Mouse (Mus musculus): Measurements from ENCODE around the gene Man1c1.

Man1c1 gene

GRCm38 (mm10) chr4:134603553-134603952 is 100.5 kb downstream of the Man1c1 start:
- DNase-seq (ENCODE audit: low spot score in 2 of 2): no peak

- DNase-seq (ENCODE audit: low spot score in 2 of 2): no peak
These were observed 101.5 kb downstream of the Man1c1 start for GRCm38 (mm10) chr4:134602610-134603009.

- no peak for DNase-seq (ENCODE audit: low spot score in 2 of 2)
These were observed 102.1 kb downstream of the Man1c1 start for GRCm38 (mm10) chr4:134601981-134602380.

GRCm38 (mm10) chr4:134601404-134601803 is 102.7 kb downstream of the Man1c1 start:
- DNase-seq (ENCODE audit: low spot score in 2 of 2): no peak

GRCm38 (mm10) chr4:134600777-134601176 is 103.3 kb downstream of the Man1c1 start:
- DNase-seq (ENCODE audit: low spot score in 2 of 2): peak in 1 of 2 experiments; percentile 47

GRCm38 (mm10) chr4:134600060-134600459 is 104.0 kb downstream of the Man1c1 start:
- DNase-seq (ENCODE audit: low spot score in 2 of 2): no peak

- DNase-seq (ENCODE audit: low spot score in 2 of 2): no peak
These were observed 107.0 kb downstream of the Man1c1 start for GRCm38 (mm10) chr4:134596816-134597692.

- DNase-seq (ENCODE audit: low spot score in 2 of 2): no peak
These were observed 109.2 kb downstream of the Man1c1 start for GRCm38 (mm10) chr4:134594731-134595439.

GRCm38 (mm10) chr4:134592442-134592841 is 111.6 kb downstream of the Man1c1 start:
- no peak for DNase-seq (ENCODE audit: low spot score in 2 of 2)

GRCm38 (mm10) chr4:134591506-134592061 is 112.5 kb downstream of the Man1c1 start:
- no peak for DNase-seq (ENCODE audit: low spot score in 2 of 2)

GRCm38 (mm10) chr4:134590227-134590926 is 113.7 kb downstream of the Man1c1 start:
- no peak for DNase-seq (ENCODE audit: low spot score in 2 of 2)

GRCm38 (mm10) chr4:134589786-134590185 is 114.3 kb downstream of the Man1c1 start:
- DNase-seq (ENCODE audit: low spot score in 2 of 2): no peak

GRCm38 (mm10) chr4:134588951-134589350 is 115.1 kb downstream of the Man1c1 start:
- DNase-seq (ENCODE audit: low spot score in 2 of 2): no peak

- DNase-seq (ENCODE audit: low spot score in 2 of 2): no peak
These were observed 115.8 kb downstream of the Man1c1 start for GRCm38 (mm10) chr4:134588287-134588686.

- no peak for DNase-seq (ENCODE audit: low spot score in 2 of 2)
These were observed 116.4 kb downstream of the Man1c1 start for GRCm38 (mm10) chr4:134587636-134588197.

GRCm38 (mm10) chr4:134586631-134587030 is 117.5 kb downstream of the Man1c1 start:
- no peak for DNase-seq (ENCODE audit: low spot score in 2 of 2)

GRCm38 (mm10) chr4:134586126-134586525 is 118.0 kb downstream of the Man1c1 start:
- no peak for DNase-seq (ENCODE audit: low spot score in 2 of 2)

- no peak for DNase-seq (ENCODE audit: low spot score in 2 of 2)
These were observed 120.6 kb downstream of the Man1c1 start for GRCm38 (mm10) chr4:134583513-134583912.

- no peak for DNase-seq (ENCODE audit: low spot score in 2 of 2)
These were observed 122.7 kb downstream of the Man1c1 start for GRCm38 (mm10) chr4:134581365-134581764.

GRCm38 (mm10) chr4:134580351-134581148 is 123.5 kb downstream of the Man1c1 start:
- DNase-seq (ENCODE audit: low spot score in 2 of 2): peak; percentile 79 to 81

GRCm38 (mm10) chr4:134579620-134580019 is 124.5 kb downstream of the Man1c1 start:
- DNase-seq (ENCODE audit: low spot score in 2 of 2): no peak
